Mouse (Mus musculus): ENCODE data around the gene Rab10.
"Not testable (repeated sequence)": the region's sequence is repeated elsewhere in the genome, so short reads cannot be mapped to it uniquely, and the experiment has no call there.

Gene Rab10

GRCm38 (mm10) chr12:3309391-3310320, at the start of gene Rab10:
TSS of gene Rab10 (minus strand) at chr12:3309969.
- peak; percentile 99 for DNase-seq

DNA sequence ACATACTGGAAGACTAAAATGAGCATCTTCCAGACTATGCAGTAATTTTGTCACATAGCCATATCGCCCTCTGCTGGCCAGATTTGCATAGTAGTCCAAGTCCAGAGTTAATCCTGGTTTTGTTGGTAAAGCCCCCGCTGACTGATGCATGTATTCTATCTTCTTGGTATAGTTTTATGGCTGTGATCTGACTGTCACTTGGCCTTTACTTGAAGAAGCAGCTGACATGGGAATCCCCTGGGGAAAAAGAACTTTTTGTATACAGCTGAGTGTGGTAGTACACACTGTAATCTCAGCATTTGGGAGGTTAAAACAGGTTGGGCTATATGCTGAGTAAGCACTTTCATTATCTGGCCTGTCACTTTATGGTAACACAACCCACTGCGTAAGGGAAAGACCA, 49.5 kb upstream of the Rab10 start:
- peak; percentile 92 for DNase-seq

DNA sequence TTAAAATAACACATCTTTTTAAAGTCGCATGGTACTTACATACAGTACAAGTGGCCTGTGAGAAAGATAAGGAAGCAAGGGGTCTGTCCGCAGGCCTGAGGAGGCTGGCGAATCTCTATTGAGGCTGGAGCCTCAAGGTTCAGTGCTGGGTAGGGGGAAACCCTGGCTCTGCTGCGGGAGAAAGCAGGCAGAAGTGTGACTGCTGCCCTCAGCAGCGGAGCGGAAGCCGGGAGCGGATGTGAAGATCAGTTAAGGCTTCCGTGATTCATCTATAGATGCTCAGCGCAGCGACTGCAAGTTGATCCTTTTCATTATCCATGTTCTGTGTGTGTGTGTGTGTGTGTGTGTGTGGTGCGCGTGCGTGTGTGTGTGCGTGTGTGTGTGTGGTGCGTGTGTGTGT, 47.1 kb upstream of the Rab10 start:
- no peak for DNase-seq

DNA sequence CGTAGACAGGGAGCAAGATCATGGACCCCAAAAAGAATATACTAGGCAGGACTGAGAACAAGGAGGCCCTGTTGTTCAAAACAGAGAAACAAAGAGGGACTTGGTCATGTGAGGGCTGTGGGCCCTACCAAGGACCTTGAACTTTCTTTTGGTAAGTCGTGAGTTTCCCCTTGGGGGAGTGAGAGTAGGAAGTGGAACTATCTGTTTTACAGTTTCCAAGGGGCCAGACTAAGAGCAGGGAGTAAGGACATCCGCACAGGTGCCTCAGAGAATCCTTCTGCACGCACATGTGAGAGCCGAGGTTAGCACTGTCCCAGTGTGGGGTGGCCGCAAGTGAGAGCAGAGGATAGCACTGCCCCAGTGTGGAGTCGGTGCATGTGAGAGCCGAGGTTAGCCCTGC, 45.3 kb upstream of the Rab10 start:
- no peak for DNase-seq

DNA sequence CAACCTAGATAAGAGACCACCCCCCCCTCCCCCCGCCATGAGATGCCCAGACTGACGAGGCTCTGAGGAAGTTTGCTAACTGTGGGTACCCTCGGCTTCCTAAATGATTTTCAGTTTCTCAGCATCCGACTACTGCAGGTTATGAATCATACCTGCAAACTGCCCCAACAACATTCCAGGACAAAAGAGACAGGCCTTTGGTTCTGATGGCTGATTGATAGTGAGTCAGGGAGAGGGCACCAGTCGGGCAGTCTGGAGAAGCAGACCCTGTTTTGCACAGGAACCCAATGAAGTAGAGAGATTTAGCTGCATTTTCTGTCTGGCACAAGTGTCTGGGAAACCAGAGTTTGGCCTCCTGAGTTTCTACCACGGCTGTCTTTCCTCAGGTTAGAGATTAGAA, 42.4 kb upstream of the Rab10 start:
- DNase-seq = no peak

- no peak for DNase-seq
Observed at GRCm38 (mm10) chr12:3350136-3350535, 40.4 kb upstream of the Rab10 start.

DNA sequence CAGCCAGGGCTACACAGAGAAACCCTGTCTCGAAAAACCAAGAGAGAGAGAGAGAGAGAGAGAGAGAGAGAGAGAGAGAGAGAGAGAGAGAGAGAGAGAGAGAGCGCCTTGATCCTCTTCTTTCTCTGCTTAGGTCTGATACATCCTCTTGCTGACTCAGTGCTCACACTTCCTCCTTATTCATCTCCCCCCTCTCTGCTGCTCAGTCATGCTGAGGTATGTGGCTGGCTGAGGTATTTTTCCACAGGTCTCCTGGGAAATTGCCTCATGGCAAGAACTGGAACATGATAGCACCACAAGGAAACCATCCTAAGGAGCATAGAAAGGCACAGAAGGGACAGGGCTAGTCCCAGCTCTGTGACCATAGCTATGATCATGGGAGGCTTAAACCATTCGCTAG, 39.6 kb upstream of the Rab10 start:
- no peak for DNase-seq

GRCm38 (mm10) chr12:3347682-3348081, 37.9 kb upstream of the Rab10 start:
- no peak for DNase-seq

- no peak for DNase-seq
Observed at GRCm38 (mm10) chr12:3345038-3345437, 35.3 kb upstream of the Rab10 start.

- DNase-seq = no peak
Observed at GRCm38 (mm10) chr12:3344155-3344554, 34.4 kb upstream of the Rab10 start.

DNA sequence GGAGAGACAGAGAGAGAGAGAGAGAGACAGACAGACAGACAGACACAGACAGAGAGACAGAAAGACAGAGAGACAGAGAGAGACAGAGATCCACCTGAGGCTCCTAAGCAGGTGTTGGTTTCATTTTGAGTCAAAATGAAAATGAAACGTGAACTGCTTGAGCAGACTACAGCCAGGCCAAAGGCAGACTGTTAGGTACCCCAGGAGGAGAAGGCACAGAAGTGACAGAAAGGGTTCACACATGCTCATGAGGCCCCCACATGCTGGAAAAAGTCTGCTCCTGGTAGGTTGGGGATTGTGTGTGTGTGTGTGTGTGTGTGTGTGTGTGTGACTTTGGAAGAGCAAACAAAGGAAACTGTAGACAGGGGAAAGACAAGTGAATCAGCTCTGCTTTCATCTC, 29.2 kb upstream of the Rab10 start:
- no peak for DNase-seq

- DNase-seq = no peak
Observed at GRCm38 (mm10) chr12:3329677-3330076, 19.9 kb upstream of the Rab10 start.

- no peak for DNase-seq
Observed at GRCm38 (mm10) chr12:3325232-3325631, 15.5 kb upstream of the Rab10 start.

GRCm38 (mm10) chr12:3323241-3323640, 13.5 kb upstream of the Rab10 start:
- no peak for DNase-seq

GRCm38 (mm10) chr12:3319377-3319776, 9.6 kb upstream of the Rab10 start:
- no peak for DNase-seq

- DNase-seq = no peak
Observed at GRCm38 (mm10) chr12:3316937-3317336, 7.2 kb upstream of the Rab10 start.

GRCm38 (mm10) chr12:3316083-3316482, 6.3 kb upstream of the Rab10 start:
- no peak for DNase-seq

- DNase-seq = no peak
Observed at GRCm38 (mm10) chr12:3312886-3313285, 3.1 kb upstream of the Rab10 start.

DNA sequence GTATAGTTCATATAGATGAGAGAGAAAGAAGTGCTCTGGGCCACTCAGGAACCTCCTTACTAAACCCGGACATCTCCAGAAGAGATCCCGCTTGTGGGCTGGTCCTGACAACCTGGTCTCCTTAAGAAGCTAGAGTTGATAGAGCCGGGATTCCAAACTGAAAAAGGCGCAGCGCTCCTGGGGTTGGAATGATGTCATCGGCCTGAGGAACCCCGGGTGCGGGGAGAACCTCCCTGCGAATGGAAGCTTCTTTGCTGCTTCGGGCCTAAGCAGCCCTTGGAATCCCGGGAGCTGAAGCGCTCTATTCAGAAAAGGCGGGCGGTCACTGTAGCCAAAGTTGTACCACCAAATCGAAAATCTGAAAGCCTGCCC, 538 bp upstream of the Rab10 start:
- no peak for DNase-seq

DNA sequence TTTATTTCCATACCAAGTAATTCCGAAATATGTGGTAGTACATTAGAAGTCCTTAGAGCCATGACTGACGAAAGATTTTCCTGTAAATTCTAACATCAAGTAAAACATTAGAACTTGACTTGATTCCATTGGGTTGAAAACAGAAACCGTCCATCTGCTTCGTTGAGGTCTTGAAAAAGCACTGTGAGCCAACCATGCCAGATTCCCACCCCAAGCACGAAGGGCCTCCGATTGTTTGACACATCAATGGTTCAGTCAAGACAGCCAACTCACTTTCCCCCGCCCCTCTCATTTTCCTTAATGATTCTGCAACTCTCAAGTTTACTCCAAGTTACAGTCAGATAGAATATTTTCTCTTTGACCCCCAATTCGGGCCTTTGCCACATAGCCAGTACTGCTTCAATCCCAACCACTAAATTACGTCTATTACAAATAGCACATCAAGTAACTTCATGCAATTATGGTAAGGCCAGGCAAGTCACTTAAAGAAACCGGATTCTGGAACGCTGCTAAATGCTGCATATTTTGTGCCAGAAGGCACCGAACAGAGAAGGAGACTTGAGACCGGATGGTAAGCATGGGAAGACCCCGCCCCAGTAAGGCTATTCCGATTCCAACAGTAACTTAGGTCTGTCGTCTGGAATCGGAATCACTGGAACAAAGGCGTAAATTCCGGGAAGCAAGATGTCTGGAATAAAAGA, 1.1 kb downstream of the Rab10 start:
- peak; percentile 5 for DNase-seq

GRCm38 (mm10) chr12:3307587-3307986, 2.2 kb downstream of the Rab10 start:
- no peak for DNase-seq

- no peak for DNase-seq
Observed at GRCm38 (mm10) chr12:3305238-3305637, 4.5 kb downstream of the Rab10 start.

GRCm38 (mm10) chr12:3297622-3298021, 12.1 kb downstream of the Rab10 start:
- not testable (repeated sequence) for DNase-seq

GRCm38 (mm10) chr12:3296056-3296455, 13.7 kb downstream of the Rab10 start:
- DNase-seq = no peak

All from right cerebral cortex, postnatal 4 days (tissue).